Mouse (Mus musculus) 3134 (cell line): ENCODE data around the gene Nat9.

ENCODE experiments used
- DNase-seq: peaks from one replicate; pipeline ENCODE4 v3.0.0-alpha.2; 2011; ENCODE audit warnings: low spot score; ENCODE audit not compliant: insufficient read length; ENCODE audit errors: extremely low read depth

The Nat9 gene

GRCm38 (mm10) chr11:115217439-115218410 is 30.1 kb upstream of the Nat9 start:
- DNase-seq = no peak

- no peak for DNase-seq
Observed at GRCm38 (mm10) chr11:115215123-115215522, 27.5 kb upstream of the Nat9 start.

DNA sequence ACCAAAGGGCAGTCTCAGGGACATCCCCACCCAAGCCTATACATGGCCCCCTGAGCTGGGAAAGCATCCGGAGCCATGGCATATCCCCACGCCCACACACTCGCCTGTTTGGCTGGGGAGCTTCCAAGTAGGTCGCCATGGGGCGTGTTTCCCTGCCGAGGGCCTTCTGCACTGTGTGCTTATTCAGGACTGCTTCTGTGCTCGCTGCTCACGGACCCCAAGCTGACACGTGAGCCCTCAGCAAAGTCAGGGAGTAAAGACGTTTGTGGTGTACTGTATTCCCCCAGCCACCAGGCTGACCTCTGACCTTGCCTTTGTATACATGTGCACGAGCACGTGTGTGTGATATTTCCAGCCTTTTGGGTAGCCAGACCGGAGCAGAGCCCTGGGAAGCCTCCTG is 24.5 kb upstream of the Nat9 start:
- DNase-seq = no peak

- no peak for DNase-seq
Observed at GRCm38 (mm10) chr11:115209958-115210357, 22.3 kb upstream of the Nat9 start.

GRCm38 (mm10) chr11:115208776-115209732 is 21.4 kb upstream of the Nat9 start:
- no peak for DNase-seq

GRCm38 (mm10) chr11:115208126-115208525 is 20.5 kb upstream of the Nat9 start:
- no peak for DNase-seq

DNA sequence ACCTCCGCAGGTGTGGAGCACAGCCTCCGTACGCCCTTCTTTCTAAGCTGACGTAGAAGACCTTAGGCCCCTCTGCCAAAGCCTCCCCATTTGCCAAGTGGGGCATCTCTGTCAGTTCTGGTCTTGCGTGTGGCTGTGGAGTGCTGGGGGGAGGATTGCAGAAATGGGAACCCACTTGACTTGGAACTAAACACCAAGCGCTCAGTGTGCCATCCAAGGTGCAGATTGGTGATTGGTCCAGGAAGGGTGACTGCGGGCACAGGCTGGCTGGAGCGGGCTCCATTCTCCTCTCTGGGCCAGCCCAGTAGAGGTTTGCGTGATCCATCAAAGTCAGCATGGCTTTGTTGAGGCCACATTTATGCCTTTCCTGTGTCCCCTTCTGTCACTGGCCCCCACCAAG is 15.1 kb upstream of the Nat9 start:
- DNase-seq = no peak

DNA sequence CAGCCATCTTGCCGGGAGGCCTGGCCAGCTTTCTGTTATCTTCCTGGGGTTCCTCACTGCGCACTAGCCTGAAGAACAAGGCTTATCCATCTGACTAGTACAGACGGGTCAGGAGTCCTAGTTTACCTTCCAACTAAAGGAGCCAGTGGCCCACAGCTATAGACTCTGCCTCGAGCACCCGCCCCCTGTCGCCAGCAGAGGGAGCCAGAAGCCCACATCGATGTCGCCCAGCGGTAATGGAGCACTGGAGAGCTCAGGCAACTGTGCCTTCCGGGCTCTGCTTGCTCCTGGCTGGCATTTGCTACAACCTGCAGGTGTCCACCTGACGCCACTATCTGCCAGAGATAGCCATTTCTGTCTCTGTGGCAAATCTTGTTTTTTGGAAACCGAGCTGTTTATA is 14.7 kb upstream of the Nat9 start:
- peak; percentile 56 for DNase-seq

DNA sequence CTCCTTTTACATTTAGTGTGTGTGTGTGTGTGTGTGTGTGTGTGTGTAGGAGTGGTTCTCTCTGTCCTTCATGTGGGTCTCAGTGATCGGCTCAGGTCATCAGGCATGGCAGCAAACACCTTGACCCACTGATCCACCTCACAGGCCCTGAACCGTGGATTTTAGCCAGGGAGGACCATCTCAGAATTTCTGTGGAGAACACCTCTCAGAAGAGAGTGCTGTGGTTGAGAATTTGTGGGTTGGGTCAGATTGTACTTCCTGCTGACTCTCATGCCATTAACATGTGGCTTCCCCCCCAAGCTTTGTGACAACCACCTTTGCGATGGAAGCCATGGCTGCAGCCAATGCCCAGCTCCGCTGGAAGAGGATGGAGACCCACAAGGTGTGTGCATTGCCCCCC is 12.9 kb upstream of the Nat9 start:
- no peak for DNase-seq

GRCm38 (mm10) chr11:115198932-115199384 is 11.3 kb upstream of the Nat9 start:
- no peak for DNase-seq

GRCm38 (mm10) chr11:115197558-115197957 is 9.9 kb upstream of the Nat9 start:
- DNase-seq = no peak

- no peak for DNase-seq
Observed at GRCm38 (mm10) chr11:115195933-115196332, 8.3 kb upstream of the Nat9 start.

DNA sequence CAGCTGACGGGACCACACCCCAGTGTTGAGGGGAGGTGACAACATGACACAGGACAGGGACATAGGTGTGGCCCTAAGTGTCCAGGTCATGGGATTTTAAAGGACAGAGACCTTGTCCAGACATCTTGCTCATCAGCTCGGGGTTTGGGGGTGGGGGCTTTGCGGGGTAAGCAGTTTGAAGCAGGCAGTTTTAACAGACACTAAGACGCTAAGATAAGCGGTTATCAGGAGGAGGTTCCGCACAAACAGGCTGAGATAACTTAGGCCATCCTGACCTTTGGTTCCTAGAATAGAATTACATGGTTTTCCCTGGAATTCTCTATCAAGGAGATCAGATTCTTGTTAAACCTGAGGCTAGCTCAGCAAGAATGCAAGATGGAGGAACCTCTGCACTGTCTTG is 7.0 kb upstream of the Nat9 start:
- DNase-seq = no peak

- DNase-seq = no peak
Observed at GRCm38 (mm10) chr11:115192180-115192579, 4.5 kb upstream of the Nat9 start.

DNA sequence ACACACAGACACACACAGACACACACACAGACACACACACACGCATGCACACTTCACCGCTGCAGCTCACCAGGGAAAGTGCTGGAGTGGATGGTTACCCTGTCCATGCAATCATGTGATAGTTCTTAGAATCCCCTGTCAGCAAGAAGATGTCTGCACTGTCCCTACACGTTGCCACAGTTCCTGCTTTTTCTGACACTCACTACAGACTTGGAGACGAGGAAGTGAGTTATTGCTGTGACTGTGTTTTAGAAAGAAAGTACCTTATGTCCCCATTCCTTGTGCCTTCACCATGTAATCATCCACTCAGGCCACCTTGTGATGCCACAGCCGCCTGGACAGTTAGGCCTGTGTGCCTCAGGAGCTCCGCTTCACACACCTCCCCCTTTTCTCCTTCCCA is 1.6 kb upstream of the Nat9 start:
- DNase-seq = no peak

GRCm38 (mm10) chr11:115188539-115189231 is 1.0 kb upstream of the Nat9 start:
- DNase-seq = no peak

DNA sequence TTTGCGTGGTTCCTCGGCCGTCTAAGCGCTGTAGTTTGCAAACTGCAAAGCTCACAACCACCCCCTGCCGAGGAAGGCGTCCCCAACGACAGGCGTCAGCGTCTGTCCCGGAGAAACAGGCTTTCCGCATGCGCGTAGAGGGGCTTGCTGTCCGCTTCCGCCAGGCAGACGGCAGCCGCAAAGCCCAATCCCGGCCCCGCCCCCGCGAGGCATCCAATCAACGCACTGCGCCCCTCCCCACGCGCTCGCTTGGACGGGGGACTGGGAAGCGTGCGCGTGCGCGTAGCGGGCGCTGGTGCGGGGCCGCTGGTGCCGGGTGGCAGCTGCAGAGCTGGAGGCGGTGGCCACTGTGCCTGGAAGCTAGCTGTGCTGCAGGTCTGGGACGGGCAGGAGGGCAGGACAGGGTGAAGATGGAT is 427 bp downstream of the Nat9 start, which contains the start of gene Tmem104:
Gene Tmem104 (plus strand): TSS at position 264 of the 416 bp plus-strand sequence.
- peak; percentile 98 for DNase-seq

- DNase-seq = no peak
Observed at GRCm38 (mm10) chr11:115184973-115185372, 2.7 kb downstream of the Nat9 start.

DNA sequence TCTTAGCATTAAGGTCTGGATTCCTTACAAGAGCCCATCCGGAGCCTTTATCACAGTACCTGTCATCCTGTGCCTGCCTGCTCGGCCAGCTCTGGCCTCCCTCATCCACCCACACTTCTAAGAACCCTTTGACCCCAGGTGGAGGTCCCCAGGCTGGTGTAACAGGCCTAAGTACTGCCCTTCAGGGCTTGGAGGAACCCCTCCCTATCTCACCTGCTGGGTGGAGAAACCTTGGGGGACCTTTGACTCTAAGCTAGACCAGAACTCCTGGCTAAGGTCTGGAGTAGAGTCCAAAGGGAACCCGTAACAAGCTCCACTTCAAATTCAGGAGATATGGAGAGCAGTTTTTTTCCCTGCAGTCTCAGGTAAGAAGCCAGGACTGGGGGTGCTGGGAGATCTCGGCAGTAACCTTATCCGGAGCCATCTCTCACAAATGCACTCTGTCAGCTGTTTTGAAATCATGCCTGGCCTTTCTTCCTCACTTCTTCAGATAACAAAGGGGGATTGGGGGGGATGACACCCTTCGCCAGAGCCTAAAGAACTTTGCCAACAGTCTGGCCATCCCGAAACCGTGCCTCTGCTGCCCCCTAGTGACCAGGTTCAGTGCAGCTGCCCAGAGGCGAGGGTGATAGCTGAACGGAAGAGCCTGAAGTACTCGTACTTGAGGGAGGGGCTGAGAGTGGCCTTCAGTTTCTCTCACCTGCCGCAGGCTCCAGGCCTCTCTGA is 5.6 kb downstream of the Nat9 start:
- DNase-seq = peak; percentile 58

- DNase-seq = no peak
Observed at GRCm38 (mm10) chr11:115179881-115180280, 7.8 kb downstream of the Nat9 start.
